Mouse (Mus musculus) C2C12 (cell line): ENCODE measurements around the gene 1700025G04Rik. TPM values are rescaled to one million over a fixed set of nuclear protein-coding genes. Genes with fewer than 3 reads are reported as not detected.

Experiments
- H3K27me3 ChIP-seq: one replicate; pipeline ENCODE4 v1.6.1; 2011; ENCODE audit not compliant: control insufficient read depth, insufficient read depth, insufficient read length
- H3K36me3 ChIP-seq: one replicate; pipeline ENCODE4 v1.6.1; 2011; ENCODE audit not compliant: control insufficient read depth, insufficient read depth
- H3K4me3 ChIP-seq: one replicate; pipeline ENCODE4 v1.5.1; 2011; ENCODE audit warnings: mild to moderate bottlenecking, control low read depth; ENCODE audit not compliant: poor library complexity, insufficient read depth, severe bottlenecking
- H3K79me2 ChIP-seq: one replicate; pipeline ENCODE4 v1.6.1; 2011; ENCODE audit not compliant: control insufficient read depth, insufficient read depth
- H3K79me3 ChIP-seq: one replicate; pipeline ENCODE4 v1.6.1; 2011; ENCODE audit warnings: low read depth, control low read depth
- H3ac ChIP-seq: one replicate; pipeline ENCODE3; 2011; ENCODE audit warnings: low read depth; ENCODE audit not compliant: control insufficient read depth, insufficient read length
- CEBPB ChIP-seq: IDR thresholded peaks from one replicate; pipeline ENCODE4 v1.6.1; 2011; ENCODE audit warnings: low read depth, mild to moderate bottlenecking, control low read depth, moderate library complexity
- CTCF ChIP-seq: IDR thresholded peaks from one replicate; pipeline ENCODE4 v1.5.1; 2011; ENCODE audit not compliant: control insufficient read depth, insufficient read depth, insufficient read length
- FOSL1 ChIP-seq: IDR thresholded peaks from one replicate; pipeline ENCODE4 v1.8.0; 2011; ENCODE audit warnings: mild to moderate bottlenecking, low read length; ENCODE audit not compliant: poor library complexity, insufficient read depth, severe bottlenecking
- MAX ChIP-seq: IDR thresholded peaks from one replicate; pipeline ENCODE4 v1.6.1; 2011; ENCODE audit warnings: mild to moderate bottlenecking, control low read depth
- MYOD1 ChIP-seq: IDR thresholded peaks from one replicate; pipeline ENCODE4 v1.6.1; 2011; ENCODE audit warnings: low read depth; ENCODE audit not compliant: control insufficient read depth, insufficient read length
- MYOG ChIP-seq: IDR thresholded peaks from one replicate; pipeline ENCODE4 v1.6.1; 2011; ENCODE audit not compliant: control insufficient read depth, insufficient read length; ENCODE audit errors: extremely low read depth
- USF1 ChIP-seq: IDR thresholded peaks from one replicate; pipeline ENCODE4 v1.6.1; 2011; ENCODE audit warnings: low read depth, mild to moderate bottlenecking, control low read depth, moderate library complexity
- polyA plus RNA-seq: library from polyadenylated mRNA; unstranded; fragments of >200 nt; fragmentation: generic; extraction: Trizol; gene quantifications from one replicate; pipeline ENCODE4 v1.2.1, GENCODE M21; 2012; ENCODE audit warnings: missing spikeins

1700025G04Rik gene
- polyA plus RNA-seq, 1 experiment, result 2.1 TPM

DNA sequence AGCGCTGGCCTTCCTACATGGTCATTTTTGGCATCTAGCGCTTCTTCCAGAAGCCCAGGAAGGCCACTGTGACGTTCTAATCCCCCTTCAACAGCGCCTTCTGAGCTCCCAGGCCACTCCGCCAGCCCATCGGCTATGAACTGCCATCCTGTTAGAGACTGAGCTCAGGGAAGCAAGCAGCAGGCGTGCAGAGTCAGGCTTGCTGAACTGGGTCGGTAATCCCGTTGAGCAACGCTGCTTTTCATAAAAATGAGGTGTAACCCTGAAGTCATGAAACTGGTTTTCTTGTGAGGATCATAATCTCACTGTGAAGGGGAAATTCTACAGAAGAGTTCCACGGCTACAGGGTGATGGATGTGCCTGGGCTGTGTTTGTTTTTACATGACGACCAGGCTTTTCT lies 28.2 kb downstream of the 1700025G04Rik start:
- no peak for TF ChIP-seq MYOD1
- no peak for TF ChIP-seq FOSL1
- no peak for TF ChIP-seq USF1
- no peak for TF ChIP-seq MAX
- TF ChIP-seq CEBPB, result no peak
- no peak for TF ChIP-seq CTCF
- no peak for TF ChIP-seq MYOG
- Histone ChIP-seq H3K79me3 (no peaks in the 10 kb centered on the region), H3K79me2 (no peaks in the 10 kb centered on the region), H3K27me3 (no peaks in the 10 kb centered on the region), H3K36me3 (no peaks in the 10 kb centered on the region), H3ac (no peak overlapping the region), H3K4me3 (no peak overlapping the region)

DNA sequence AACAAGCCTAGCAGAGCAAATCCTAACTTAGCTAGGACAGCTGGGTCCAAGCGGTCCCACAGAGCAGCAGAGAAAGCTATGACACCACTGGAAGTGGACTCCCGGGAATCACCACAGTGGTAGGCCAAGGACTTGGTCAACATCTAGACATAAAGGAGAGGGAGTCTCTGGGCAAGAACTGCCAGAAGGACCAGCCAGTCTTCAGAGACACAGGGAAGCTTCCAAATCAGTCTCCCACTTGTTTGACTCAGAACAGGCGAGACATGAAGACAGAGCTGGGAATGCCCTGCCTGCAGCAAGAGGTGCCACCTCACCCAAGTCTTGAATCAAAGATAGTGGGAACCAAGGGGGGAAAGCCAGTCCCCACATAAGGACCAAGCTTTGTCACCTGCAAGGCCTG lies 29.7 kb downstream of the 1700025G04Rik start:
- no peak for TF ChIP-seq CTCF
- no peak for TF ChIP-seq CEBPB
- TF ChIP-seq FOSL1, result no peak
- no peak for TF ChIP-seq USF1
- no peak for TF ChIP-seq MAX
- H3K36me3 ChIP-seq, result no peaks in the 10 kb centered on the region
- no peak overlapping the region for H3ac ChIP-seq
- H3K27me3 ChIP-seq, result no peaks in the 10 kb centered on the region
- H3K4me3 ChIP-seq, result no peak overlapping the region
- H3K79me2 ChIP-seq, result no peaks in the 10 kb centered on the region
- H3K79me3 ChIP-seq, result no peaks in the 10 kb centered on the region

GRCm38 (mm10) chr1:152058776-152059175 lies 31.1 kb downstream of the 1700025G04Rik start:
- no peaks in the 10 kb centered on the region for H3K79me3 ChIP-seq
- H3K36me3 ChIP-seq, result no peaks in the 10 kb centered on the region
- H3K79me2 ChIP-seq, result no peaks in the 10 kb centered on the region
- no peaks in the 10 kb centered on the region for H3K27me3 ChIP-seq
- TF ChIP-seq MAX (no peak), CEBPB (no peak), CTCF (no peak), MYOG (no peak), FOSL1 (no peak), USF1 (no peak)
- H3ac ChIP-seq, result no peak overlapping the region
- H3K4me3 ChIP-seq, result no peak overlapping the region

GRCm38 (mm10) chr1:152053112-152053511 lies 36.8 kb downstream of the 1700025G04Rik start:
- H3K79me2 ChIP-seq, result no peaks in the 10 kb centered on the region
- no peaks in the 10 kb centered on the region for H3K79me3 ChIP-seq
- H3K36me3 ChIP-seq, result no peaks in the 10 kb centered on the region
- TF ChIP-seq MYOD1, result no peak
- no peak for TF ChIP-seq CTCF
- no peak for TF ChIP-seq CEBPB
- TF ChIP-seq FOSL1, result no peak
- no peak for TF ChIP-seq MAX
- no peak for TF ChIP-seq USF1
- no peak for TF ChIP-seq MYOG
- no peak overlapping the region for H3K4me3 ChIP-seq
- H3K27me3 ChIP-seq, result no peaks in the 10 kb centered on the region
- H3ac ChIP-seq, result no peak overlapping the region

DNA sequence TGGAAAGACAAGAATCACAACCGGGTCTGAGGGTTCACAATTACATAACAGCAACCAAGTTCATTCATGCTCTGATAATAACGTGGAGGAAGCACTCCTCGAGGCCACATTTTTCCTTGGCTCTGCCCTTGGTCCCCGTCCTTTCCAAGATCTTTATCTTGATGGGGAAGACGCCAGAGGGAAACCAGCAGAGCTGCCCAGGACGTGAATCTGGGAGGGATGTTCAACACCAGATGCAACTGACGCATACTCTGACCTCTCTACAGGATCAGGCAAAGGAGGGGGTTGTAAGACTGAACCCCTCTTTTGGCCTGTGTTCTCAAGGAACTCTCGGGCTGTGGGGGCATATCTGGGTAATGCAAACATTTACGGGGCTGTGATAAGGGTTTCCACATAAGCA lies 38.1 kb downstream of the 1700025G04Rik start:
- TF ChIP-seq CEBPB (no peak), FOSL1 (no peak), CTCF (no peak), MYOG (no peak), USF1 (no peak), MAX (no peak), MYOD1 (no peak)
- Histone ChIP-seq H3K79me3 (no peaks in the 10 kb centered on the region), H3K27me3 (no peaks in the 10 kb centered on the region), H3K4me3 (no peak overlapping the region), H3K79me2 (no peaks in the 10 kb centered on the region), H3K36me3 (no peaks in the 10 kb centered on the region), H3ac (no peak overlapping the region)

DNA sequence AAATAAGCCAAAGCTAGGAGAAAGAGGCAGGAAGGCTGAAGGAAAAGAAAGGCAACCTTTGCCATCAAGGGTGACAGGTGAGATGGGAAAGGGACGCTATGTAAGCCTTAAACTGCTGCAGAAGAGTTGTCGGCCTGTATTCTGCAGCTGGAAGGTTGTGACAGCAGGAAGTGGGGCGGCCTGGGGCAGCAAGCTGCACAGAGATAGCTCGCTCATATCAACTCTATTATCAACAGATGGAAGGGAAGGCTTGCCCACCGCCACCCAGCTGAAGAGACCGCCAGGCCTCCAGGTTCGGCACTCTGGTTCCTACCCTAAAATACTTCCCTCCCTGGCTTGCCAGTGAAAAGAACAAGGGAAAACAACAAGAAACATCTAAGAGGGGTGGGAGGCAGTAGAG lies 39.9 kb downstream of the 1700025G04Rik start:
- Histone ChIP-seq H3ac (no peak overlapping the region), H3K27me3 (no peaks in the 10 kb centered on the region), H3K4me3 (no peak overlapping the region), H3K79me2 (no peaks in the 10 kb centered on the region), H3K36me3 (no peaks in the 10 kb centered on the region), H3K79me3 (no peaks in the 10 kb centered on the region)
- TF ChIP-seq CTCF (no peak), USF1 (no peak), CEBPB (no peak), MYOG (no peak), MAX (no peak), MYOD1 (no peak), FOSL1 (no peak)
